Mouse (Mus musculus): Measurements from ENCODE around the gene Nipal4.
A peak's percentile ranks its signal among the peaks of the same experiment; 100 is the strongest.

DNA sequence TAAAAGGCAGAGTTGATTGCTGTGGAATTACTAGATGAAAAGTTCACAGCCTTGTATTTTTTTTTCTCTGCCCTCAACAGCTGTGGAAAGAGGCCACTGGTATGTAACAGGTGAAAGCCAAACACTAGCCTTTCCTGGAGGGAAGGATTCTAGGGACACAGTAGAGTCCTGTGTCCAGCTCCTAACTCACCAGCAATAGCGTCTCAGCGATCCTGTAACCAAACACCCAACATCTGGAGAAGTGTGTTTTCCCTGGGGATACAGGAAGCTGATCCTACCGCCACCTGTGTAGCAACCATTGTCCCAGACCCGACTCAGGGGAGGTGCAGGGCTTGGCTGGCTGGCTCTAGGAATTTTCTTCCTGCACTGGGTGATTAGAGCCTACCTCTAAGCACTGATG, 46.7 kb downstream of the Nipal4 start:
- TF ChIP-seq EP300 (IDR thresholded peaks at IDR 0.05; ENCODE audit: insufficient read depth, low read depth, low read length) (peak; percentile 75; the same call in 1 of the 2 replicates), CTCF (IDR thresholded peaks at IDR 0.05) (no peak), POLR2A (IDR thresholded peaks at IDR 0.05; ENCODE audit: insufficient read depth, low read depth, low read length) (no peak)

All from heart, adult 2 months (tissue).